Mouse (Mus musculus) fat pad, adult 2 months (tissue): ENCODE results near the gene Paox.

Source experiments
- DNase-seq: peaks from one replicate; pipeline ENCODE4 v3.0.0-alpha.2; 2011; ENCODE audit warnings: low read depth, low spot score; ENCODE audit errors: extremely low read depth

Gene Paox

DNA sequence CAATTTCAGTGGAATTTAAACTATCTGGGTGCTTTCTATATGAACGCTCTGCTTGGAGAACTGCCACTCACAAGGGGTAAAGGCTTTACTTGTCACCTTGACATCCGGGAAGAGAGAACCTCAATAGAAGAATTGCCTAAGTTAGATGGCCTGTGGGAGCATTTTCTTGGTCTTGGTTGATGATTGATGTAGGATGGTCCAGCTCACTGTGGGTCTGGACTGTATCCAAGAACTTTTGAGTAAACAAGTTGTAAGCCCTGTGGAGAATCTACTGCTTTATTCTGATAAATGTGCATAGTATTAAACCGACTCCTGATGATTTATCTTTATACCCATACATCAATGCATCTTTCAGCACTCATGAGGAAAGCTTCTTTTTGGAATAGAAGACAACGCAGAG, 53.8 kb downstream of the Paox start:
- DNase-seq = no peak

DNA sequence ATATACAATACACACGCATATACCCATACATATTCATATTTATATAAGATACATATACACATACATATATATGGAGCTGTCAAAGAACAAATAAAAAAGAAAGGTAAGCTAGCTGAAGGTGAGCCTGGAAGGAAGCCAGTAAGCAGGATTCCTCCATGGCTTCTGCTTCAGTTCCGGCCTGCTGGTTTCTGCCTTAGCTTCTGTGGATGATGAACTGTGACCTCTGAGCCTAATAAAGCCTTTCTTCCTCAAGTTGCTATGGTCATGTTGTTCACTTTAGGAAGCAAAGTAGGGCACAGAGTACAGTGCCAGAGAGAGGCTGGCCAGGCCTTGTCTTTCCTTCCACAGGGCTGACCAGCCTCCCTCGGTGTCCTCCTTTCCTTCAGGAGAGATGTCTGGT, 55.3 kb downstream of the Paox start:
- no peak for DNase-seq

DNA sequence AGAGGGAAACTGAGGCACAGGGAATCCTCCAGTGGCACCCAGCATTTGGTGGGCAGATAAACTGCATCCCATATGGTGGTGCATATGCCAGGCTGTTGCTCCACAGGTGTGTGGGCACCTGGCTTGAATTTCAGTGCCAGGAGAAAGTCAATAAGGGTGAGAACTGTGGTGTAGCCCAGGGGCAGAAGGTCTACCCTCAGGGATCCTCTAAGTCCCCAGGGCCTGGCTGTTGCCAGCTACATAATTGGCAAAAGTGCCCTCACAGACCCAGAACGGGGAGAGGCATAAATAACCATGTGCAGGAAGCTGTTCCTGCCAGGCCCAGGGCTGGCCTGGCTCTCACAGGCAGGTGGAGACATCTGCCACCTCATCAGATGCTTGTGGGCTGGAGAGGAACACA, 57.3 kb downstream of the Paox start, which contains the start of gene Olfr523:
Gene Olfr523 (plus strand): TSS at position 282 of the 400 bp plus-strand sequence.
- no peak for DNase-seq

DNA sequence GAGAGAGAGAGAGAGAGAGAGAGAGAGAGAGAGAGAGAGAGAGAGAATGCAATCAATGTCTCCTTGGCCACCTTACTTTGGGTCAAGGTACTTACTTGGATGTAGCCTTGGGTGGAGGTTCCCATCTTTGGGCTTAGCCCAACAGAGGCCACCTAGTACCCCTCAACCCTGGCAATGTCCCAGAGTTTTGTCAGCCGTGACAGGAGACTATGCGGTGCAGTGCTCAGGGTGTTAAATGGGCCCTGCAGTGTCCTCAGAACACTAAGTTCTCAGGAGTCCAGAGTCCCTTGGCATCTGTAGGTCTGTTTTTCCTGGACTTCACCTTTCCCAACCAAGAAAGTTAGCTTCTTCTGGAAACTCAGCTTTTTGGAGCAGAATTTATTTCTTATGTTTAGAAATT, 63.6 kb downstream of the Paox start:
- no peak for DNase-seq

DNA sequence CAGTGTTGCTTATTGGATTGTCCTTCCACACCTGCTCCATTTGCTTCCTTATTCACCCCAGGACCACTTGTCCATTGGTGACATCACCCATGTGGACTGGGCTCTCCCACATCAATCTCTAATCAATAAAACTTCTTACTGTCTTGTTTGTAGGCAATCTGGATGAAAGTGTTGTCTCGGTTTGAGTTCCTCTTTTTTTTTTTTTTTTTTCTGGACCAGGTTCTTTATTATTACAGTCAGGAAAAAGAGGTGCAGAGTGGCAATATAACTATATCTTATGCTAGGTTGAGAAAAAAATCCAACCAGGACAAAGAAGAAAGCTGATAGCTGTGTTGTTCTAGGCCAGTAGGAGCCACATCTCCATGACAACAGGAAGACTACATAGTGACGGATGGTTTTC, 65.1 kb downstream of the Paox start:
- no peak for DNase-seq

DNA sequence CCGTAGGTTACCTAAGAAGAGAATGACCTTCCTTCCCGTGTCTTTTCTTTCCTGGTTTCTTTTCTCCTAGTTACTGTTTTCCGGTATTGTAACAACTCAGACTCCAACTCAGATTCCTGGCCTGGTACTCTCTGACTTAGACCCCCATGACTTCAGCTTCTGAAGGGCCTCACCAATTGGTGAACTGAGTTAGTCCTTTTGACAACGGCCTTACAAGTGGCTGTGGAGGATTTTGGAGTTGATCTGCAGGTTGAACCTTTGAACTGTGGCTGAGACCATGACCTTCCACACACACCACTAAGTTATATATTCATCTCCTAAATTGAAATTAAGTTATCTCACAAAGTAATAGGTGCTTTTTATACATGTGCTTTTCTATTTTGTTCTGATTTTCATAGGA, 68.6 kb downstream of the Paox start:
- no peak for DNase-seq
